Comparison of ENCODE assay signal across 10 mouse cellular contexts in genomic region chr4:124644974-124645433, GRCm38 (mm10). TPM values are rescaled to one million over a fixed set of nuclear protein-coding genes. Genes with fewer than 3 reads are reported as not detected.
DNase-seq lines count a peak whose midpoint lies in the region; ATAC-seq and TF ChIP-seq lines count a peak whose summit lies in the region.
"Had no signal": no experiment of that assay in that cellular context is flagged by ENCODE, and none has a peak within 500 bp of the region (broad histone marks: within the 10 kb centered on the region; RNA-seq: fewer than 3 reads in every experiment).

No protein-coding gene starts in this region.

- peaks cover 17% of the 10 kb centered on the region for H3K27me3 ChIP-seq in intestine, embryonic 14.5 days (replicated peaks; ENCODE audit: control insufficient read depth, insufficient read depth, low read length)
- peaks cover 9% of the 10 kb centered on the region for H3K27me3 ChIP-seq in forebrain, embryonic 16.5 days (replicated peaks; ENCODE audit: control insufficient read depth, insufficient read depth, low read length)

- H3K36me3 ChIP-seq in intestine, embryonic 14.5 days (ENCODE audit: control insufficient read depth, insufficient read depth, low read length), result no peaks in the 10 kb centered on the region
- no peaks in the 10 kb centered on the region for H3K36me3 ChIP-seq in forebrain, embryonic 16.5 days (ENCODE audit: control insufficient read depth, insufficient read depth)
- H3K36me3 ChIP-seq: limb, embryonic 15.5 days had no signal

- no peak overlapping the region for H3K4me3 ChIP-seq in layer of hippocampus, adult 2 months
- no peak overlapping the region for H3K4me3 ChIP-seq in intestine, embryonic 14.5 days (ENCODE audit: low read depth, low read length)
- no peak overlapping the region for H3K4me3 ChIP-seq in forebrain, embryonic 16.5 days (replicated peaks; ENCODE audit: low read length)
- H3K4me3 ChIP-seq: limb, embryonic 15.5 days had no signal

- peak; percentile 70; the same call in 1 of the 2 replicates for ATAC-seq in intestine, embryonic 14.5 days (replicated peaks; ENCODE audit: low FRiP score, low TSS enrichment, low read depth)
- ATAC-seq in megakaryocyte progenitor cell, adult 5-6 weeks (replicated peaks; ENCODE audit: poor library complexity), result peak; percentile 91
- no peak for ATAC-seq in forebrain, embryonic 16.5 days

- H3K9me3 ChIP-seq in intestine, embryonic 14.5 days (ENCODE audit: control insufficient read depth, low read length), result no peaks in the 10 kb centered on the region
- H3K9me3 ChIP-seq in forebrain, embryonic 16.5 days (ENCODE audit: control insufficient read depth, low read length), result no peaks in the 10 kb centered on the region
- H3K9me3 ChIP-seq: limb, embryonic 15.5 days had no signal

- H3K4me2 ChIP-seq in intestine, embryonic 14.5 days (ENCODE audit: low read length), result no peak overlapping the region
- H3K4me2 ChIP-seq in forebrain, embryonic 16.5 days (ENCODE audit: low read length), result no peak overlapping the region
- H3K4me2 ChIP-seq: limb, embryonic 15.5 days had no signal

- H3K27ac ChIP-seq in layer of hippocampus, adult 2 months, result no peak overlapping the region
- H3K27ac ChIP-seq in intestine, embryonic 14.5 days (ENCODE audit: low read depth), result no peak overlapping the region
- H3K27ac ChIP-seq in forebrain, embryonic 16.5 days (ENCODE audit: low read length), result no peak overlapping the region
- H3K27ac ChIP-seq: limb, embryonic 15.5 days had no signal

- H3K4me1 ChIP-seq in intestine, embryonic 14.5 days (replicated peaks; ENCODE audit: control insufficient read depth, insufficient read depth, low read length), result peaks cover 5% of the 10 kb centered on the region; the same call in 1 of the 2 replicates
- no peaks in the 10 kb centered on the region; the same call in none of the 2 replicates for H3K4me1 ChIP-seq in forebrain, embryonic 16.5 days (replicated peaks; ENCODE audit: control insufficient read depth, insufficient read depth, low read length)

- WGBS in intestine, embryonic 14.5 days, result 10% methylated on average over 3 of the region's 3 CpGs
- WGBS in forebrain, embryonic 16.5 days, result 23% methylated on average over 3 of the region's 3 CpGs

- TF ChIP-seq CTCF in layer of hippocampus, adult 2 months (conservative IDR thresholded peaks at IDR 0.05), result peak; percentile 51

- H3K9ac ChIP-seq in intestine, embryonic 14.5 days (ENCODE audit: low read length), result no peak overlapping the region
- no peak overlapping the region for H3K9ac ChIP-seq in forebrain, embryonic 16.5 days (replicated peaks; ENCODE audit: low read depth, low read length)
- H3K9ac ChIP-seq: limb, embryonic 15.5 days had no signal

- no peak for DNase-seq in layer of hippocampus, adult 2 months (ENCODE audit: low spot score in 2 of 2)
- no peak for DNase-seq in layer of hippocampus, adult 18-20 months (ENCODE audit: low spot score in 2 of 2)
- DNase-seq in NIH3T3 (ENCODE audit: low read depth), result peak; percentile 42
- no peak for DNase-seq in intestine, embryonic 14.5 days (ENCODE audit: low spot score)
- no peak for DNase-seq in layer of hippocampus, adult 8-10 months (ENCODE audit: low spot score in 2 of 2)
- DNase-seq in gastrocnemius, adult 18-20 months (ENCODE audit: low spot score), result no peak

RNA-seq across cellular contexts. Expression of gene Pou3f1, which starts 11.6 kb away (rescaled TPM):
- 10 to 100 TPM; 40.5 to 40.7 TPM for total RNA-seq in layer of hippocampus, adult 2 months (2021)
- total RNA-seq in layer of hippocampus, adult 18-20 months (2021), result 10 to 100 TPM; 49.2 to 54.0 TPM
- polyA plus RNA-seq in intestine, embryonic 14.5 days (2014; fragmentation: Nextera tagmentation; extraction: Ambion mirVana), result 0.17 and 0.27 TPM in 2 replicates
- total RNA-seq in megakaryocyte progenitor cell, adult 5-6 weeks (2015), result 0.05 TPM in 1 of 2 replicates, not detected in the other
- not detected in 2 replicates for total RNA-seq in megakaryocyte progenitor cell, adult 5-6 weeks (2017)
- 10 to 100 TPM; 39.6 to 42.8 (median 40.0) TPM for total RNA-seq in layer of hippocampus, adult 8-10 months (2022)
- polyA plus RNA-seq in forebrain, embryonic 16.5 days (2015; fragmentation: Nextera tagmentation; extraction: Ambion mirVana), result 20.9 and 22.7 TPM in 2 replicates
- total RNA-seq in gastrocnemius, adult 18-20 months (2021), result under 1 TPM; 0.31 to 0.39 TPM

RNA-seq across cellular contexts. Expression of gene 3100002H09Rik, which starts 34.4 kb away (rescaled TPM):
- 1 to 10 TPM in 1 of 2 experiments, under 1 TPM in 1; 0.98 to 2.3 TPM for total RNA-seq in layer of hippocampus, adult 2 months (2021)
- 1 to 10 TPM in 1 of 2 experiments, under 1 TPM in 1; 0.66 to 1.3 TPM for total RNA-seq in layer of hippocampus, adult 18-20 months (2021)
- not detected in 2 replicates for polyA plus RNA-seq in intestine, embryonic 14.5 days (2014; fragmentation: Nextera tagmentation; extraction: Ambion mirVana)
- total RNA-seq in megakaryocyte progenitor cell, adult 5-6 weeks (2015), result not detected in 2 replicates
- total RNA-seq in megakaryocyte progenitor cell, adult 5-6 weeks (2017), result not detected in 2 replicates
- total RNA-seq in layer of hippocampus, adult 8-10 months (2022), result 1 to 10 TPM in 2 of 4 experiments, under 1 TPM in 2; 0.80 to 2.4 (median 1.1) TPM
- 1.1 and 1.7 TPM in 2 replicates for polyA plus RNA-seq in forebrain, embryonic 16.5 days (2015; fragmentation: Nextera tagmentation; extraction: Ambion mirVana)
- not detected for total RNA-seq in gastrocnemius, adult 18-20 months (2021)
- total RNA-seq: adrenal gland, postnatal 36 days had no signal
- polyA plus RNA-seq: limb, embryonic 15.5 days had no signal

RNA-seq across cellular contexts. Expression of gene Utp11, which starts 48.4 kb away (rescaled TPM):
- 10 to 100 TPM; 16.6 to 18.6 TPM for total RNA-seq in layer of hippocampus, adult 2 months (2021)
- total RNA-seq in layer of hippocampus, adult 18-20 months (2021), result 10 to 100 TPM; 16.8 to 18.1 TPM
- 57.6 and 65.6 TPM in 2 replicates for polyA plus RNA-seq in intestine, embryonic 14.5 days (2014; fragmentation: Nextera tagmentation; extraction: Ambion mirVana)
- total RNA-seq in megakaryocyte progenitor cell, adult 5-6 weeks (2015), result 78.0 and 81.5 TPM in 2 replicates
- 70.8 and 93.1 TPM in 2 replicates for total RNA-seq in megakaryocyte progenitor cell, adult 5-6 weeks (2017)
- total RNA-seq in layer of hippocampus, adult 8-10 months (2022), result 10 to 100 TPM; 15.3 to 18.3 (median 16.4) TPM
- 42.1 and 48.3 TPM in 2 replicates for polyA plus RNA-seq in forebrain, embryonic 16.5 days (2015; fragmentation: Nextera tagmentation; extraction: Ambion mirVana)
- 10 to 100 TPM; 18.4 to 22.7 TPM for total RNA-seq in gastrocnemius, adult 18-20 months (2021)

RNA-seq across cellular contexts. Expression of gene Fhl3, which starts 55.5 kb away (rescaled TPM):
- 1 to 10 TPM; 1.4 to 1.5 TPM for total RNA-seq in layer of hippocampus, adult 2 months (2021)
- 1 to 10 TPM; 1.2 to 1.4 TPM for total RNA-seq in layer of hippocampus, adult 18-20 months (2021)
- polyA plus RNA-seq in intestine, embryonic 14.5 days (2014; fragmentation: Nextera tagmentation; extraction: Ambion mirVana), result 12.9 and 13.6 TPM in 2 replicates
- 17.1 and 19.3 TPM in 2 replicates for total RNA-seq in megakaryocyte progenitor cell, adult 5-6 weeks (2015)
- total RNA-seq in megakaryocyte progenitor cell, adult 5-6 weeks (2017), result 4.9 and 5.3 TPM in 2 replicates
- total RNA-seq in layer of hippocampus, adult 8-10 months (2022), result 1 to 10 TPM; 1.6 to 2.9 (median 2.0) TPM
- polyA plus RNA-seq in forebrain, embryonic 16.5 days (2015; fragmentation: Nextera tagmentation; extraction: Ambion mirVana), result 1.9 and 2.3 TPM in 2 replicates
- total RNA-seq in gastrocnemius, adult 18-20 months (2021), result 100 to 1,000 TPM; 271 to 315 TPM

Comparison
In these comparisons a context has a peak if more than half of its experiments do, and no peak if none do; other contexts are left out.
1. RNA of gene Pou3f1, which starts 11.6 kb away (total RNA-seq): 49.2 to 54.0 TPM in layer of hippocampus, adult 18-20 months, 40.5 to 40.7 TPM in layer of hippocampus, adult 2 months and 39.6 to 42.8 TPM in layer of hippocampus, adult 8-10 months; 0.31 to 0.39 TPM in gastrocnemius, adult 18-20 months and 0.05 TPM in megakaryocyte progenitor cell, adult 5-6 weeks; every median in the first group is over 10 times any median in the second.